Mouse (Mus musculus) frontal cortex, postnatal 36 days (tissue): ENCODE data around the gene Aaed1.
"Not testable (repeated sequence)": the region's sequence is repeated elsewhere in the genome, so short reads cannot be mapped to it uniquely, and the experiment has no call there.

Source experiments
- DNase-seq, 2 experiments: peaks; one replicate each; pipeline ENCODE4 v3.0.0; 2022; ENCODE audit warnings: low spot score in 2 of 2

Aaed1 gene

DNA sequence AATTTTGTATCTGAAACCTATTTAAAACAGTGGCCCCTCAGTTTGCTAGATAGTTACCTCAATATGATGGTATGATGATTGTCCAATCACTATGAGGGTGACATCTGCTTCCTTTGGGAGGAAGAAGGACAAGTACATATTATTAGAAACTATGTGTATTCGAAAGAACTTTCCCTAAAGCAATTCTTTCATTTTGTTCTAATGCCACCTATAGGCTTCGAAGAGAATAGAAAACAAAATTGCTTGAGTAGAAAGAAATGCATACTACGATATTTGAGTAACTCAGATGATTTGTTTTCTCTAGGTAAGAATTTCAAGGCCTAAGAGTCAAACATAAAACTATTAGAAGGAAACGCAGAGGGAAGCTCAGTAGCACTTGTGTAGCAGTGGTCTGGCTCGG is 3.5 kb downstream of the Aaed1 start:
- DNase-seq, result no peak

DNA sequence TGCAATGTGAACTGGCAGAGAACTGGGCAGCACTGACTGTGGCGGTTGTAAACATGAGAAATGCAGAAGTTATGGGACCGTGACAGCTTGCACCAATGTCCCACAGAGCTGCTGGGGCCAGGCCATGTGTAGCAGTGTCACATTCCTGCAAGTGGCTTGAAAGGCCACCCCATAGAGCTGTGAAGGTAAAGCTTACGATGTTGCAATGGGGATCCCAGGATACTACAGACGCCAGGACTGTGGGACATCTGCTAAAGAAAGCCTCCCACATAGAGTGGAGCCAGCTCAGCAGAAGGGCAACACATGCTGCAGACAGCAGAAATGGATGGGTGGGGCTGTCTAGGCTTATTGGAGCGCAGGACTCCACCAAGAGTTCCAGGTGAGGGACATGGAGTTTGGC is 5.0 kb downstream of the Aaed1 start:
- no peak for DNase-seq

DNA sequence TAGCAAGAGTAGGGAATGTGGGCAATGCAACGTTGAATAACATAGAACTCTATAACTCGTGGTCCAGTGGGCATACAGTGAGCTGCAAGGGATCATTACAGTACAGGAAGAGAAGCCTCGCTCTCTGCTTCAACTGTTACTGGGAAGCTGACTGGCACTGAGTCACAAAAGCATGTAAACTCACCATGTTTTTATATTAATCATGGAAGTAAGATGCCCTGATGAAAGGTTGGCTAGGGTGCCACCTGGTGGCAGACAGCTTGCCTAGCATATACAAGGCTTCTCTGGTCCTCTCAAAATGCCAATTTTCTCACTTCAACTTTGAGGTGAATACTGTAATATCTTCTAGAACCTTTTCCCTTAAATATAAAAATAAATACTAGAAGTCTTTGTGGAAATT is 6.4 kb downstream of the Aaed1 start:
- peak in 1 of 2 experiments; percentile 42 for DNase-seq

DNA sequence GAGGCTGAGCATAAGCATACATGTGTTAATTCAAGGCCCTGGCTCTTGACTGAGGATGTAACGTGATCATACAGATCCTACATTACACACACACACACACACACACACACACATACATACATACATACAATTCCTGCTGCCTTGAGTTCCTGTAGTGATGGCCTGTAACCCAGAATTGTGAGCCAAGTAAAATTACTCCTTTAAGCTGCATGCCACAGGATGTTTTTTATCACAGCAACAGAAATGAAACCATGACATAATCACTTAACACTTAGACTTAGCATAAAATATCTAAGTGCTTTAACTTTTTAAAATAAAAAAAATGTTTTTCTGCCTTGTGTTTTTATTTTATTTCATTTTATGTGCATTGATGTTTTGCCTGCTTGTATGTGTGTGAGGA is 13.4 kb downstream of the Aaed1 start:
- DNase-seq, result no peak

DNA sequence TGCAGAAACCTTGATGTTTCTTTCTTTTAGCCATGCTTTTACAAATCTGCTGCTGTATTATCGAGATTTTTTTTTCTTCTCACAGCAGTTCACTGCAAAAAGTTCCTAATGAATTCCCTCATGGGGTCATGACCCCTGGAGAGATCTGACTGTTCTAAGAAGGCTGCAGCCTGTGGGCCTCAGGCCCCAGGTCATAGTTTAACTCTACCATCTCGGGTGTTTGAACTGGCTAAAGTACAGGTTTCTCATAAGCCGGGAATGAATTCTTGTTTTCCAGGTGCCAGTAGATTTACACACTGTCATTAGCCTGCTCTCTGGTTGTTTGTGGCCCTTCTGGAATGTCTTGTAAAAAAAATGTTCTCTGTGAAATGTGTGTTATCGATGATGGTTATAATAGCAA is 25.7 kb downstream of the Aaed1 start:
- no peak for DNase-seq

DNA sequence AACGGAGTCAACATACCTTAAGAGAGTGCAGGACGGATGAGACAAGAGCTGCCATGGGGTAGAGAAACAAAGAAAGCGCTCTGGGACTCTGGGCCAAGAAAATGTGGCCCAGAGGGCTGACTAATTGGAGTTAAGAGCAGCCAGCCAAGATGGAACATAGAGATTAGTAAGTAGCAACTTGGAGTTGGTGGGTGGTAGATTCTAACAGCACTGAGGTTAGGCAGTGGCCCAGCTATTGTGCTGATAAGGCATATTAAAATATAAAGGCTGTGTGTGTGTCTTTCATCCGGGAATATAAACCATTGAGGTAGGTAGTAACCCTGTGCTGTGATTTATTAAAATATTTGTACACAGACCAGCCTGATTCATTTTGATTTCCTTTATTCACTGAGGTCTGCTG is 26.2 kb downstream of the Aaed1 start:
- no peak for DNase-seq

DNA sequence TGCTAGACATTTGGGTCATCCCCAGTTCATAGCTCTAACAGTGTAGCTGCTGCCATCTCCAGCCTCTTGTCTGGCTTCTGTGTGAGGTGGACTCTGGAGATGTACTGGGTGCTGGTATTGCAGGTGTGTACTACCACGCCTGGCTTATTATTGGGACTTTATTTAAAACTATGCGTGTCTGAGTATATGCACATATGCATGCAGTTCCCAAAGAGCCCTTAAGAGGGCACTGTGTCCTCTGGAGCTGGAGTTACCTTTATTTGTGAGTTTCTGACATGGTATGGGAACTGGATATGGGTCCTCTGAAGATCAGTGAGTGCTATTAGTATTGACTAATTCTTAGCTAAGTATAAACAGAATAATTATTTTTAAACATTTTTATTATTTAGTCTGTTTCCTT is 27.8 kb downstream of the Aaed1 start:
- no peak for DNase-seq

DNA sequence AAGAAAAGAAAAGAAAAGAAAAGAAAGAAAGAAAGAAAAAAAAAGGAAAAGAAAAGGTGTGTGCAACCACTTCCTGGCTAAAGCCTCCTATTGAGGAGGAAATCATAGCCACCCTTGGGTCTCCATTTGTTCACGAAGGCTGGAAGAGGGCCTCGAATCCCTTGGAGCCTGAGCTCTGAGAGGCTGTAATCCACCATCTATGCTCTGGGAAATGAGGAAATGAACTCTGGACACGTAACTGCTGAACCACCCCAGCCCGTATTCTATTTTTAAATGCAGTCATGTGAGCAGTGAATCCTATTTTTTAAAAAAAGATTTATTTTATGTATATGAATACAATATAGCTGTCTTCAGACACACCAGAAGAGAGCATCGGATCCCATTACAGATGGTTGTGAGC is 31.6 kb downstream of the Aaed1 start:
- no peak for DNase-seq

DNA sequence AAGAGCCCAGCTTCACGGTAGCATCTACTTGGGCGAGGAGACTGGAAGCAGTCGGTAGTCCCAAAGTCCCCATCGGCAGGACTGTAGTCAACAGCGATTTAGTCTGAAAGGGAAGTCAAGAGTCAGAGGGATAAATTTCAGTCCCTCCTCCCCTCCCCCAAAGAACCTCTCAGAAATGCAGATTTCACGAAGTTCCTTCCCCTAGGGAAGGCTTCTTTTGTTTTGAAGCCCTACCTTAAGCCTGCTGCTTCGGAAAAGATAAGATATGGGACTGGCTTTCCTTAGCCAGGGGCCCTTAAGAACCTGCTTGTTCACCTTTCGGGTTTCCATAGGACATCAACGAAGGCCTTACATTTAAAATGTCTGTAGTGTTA is 36.8 kb downstream of the Aaed1 start:
- no peak for DNase-seq

DNA sequence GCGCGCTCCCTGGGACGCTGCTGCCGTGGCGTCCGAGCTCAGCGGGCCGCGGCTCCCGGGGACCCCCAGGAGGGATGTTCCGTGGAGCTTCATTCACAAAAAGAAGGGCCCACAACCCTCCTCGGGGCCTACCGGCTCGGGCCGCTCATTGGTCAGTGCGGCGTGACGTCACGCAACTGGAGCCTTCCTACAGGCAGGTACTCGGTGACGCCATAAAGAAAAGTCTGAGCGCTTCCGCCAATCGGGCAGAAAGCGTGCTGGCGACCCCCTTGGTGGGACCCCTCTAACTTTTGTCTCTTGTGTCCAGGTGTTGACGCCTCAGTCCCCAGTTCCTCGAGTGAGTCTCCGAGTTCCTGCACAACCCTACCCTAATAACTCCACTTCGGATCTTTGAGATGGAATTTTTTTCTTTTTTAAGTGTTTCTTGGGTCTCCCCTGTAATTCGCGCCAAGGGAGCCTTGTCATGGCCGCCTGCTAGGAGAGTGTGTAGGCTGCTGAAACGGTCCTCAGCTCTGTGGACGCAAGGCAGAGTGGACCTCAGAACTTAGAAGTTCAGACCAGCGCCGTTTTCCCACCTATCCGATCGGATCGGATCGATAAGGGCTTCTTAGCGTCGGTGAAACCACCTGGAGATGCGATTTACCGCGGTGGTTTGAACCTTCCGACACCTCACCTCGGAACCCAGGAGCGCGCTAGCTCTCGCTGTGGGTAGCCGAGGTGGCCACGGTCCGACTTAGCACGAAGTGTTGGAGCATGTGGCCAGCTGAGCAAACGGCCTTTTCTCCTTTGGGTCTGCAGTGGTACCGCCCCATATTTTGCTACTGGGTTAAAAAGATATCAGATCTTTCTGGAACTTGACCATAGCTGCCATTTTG is 37.4 kb downstream of the Aaed1 start, which contains the start of gene Cdc14b:
TSS of gene Cdc14b (minus strand) at position 412 of the 875 bp plus-strand sequence.
- DNase-seq, result peak; percentile 62 to 65

DNA sequence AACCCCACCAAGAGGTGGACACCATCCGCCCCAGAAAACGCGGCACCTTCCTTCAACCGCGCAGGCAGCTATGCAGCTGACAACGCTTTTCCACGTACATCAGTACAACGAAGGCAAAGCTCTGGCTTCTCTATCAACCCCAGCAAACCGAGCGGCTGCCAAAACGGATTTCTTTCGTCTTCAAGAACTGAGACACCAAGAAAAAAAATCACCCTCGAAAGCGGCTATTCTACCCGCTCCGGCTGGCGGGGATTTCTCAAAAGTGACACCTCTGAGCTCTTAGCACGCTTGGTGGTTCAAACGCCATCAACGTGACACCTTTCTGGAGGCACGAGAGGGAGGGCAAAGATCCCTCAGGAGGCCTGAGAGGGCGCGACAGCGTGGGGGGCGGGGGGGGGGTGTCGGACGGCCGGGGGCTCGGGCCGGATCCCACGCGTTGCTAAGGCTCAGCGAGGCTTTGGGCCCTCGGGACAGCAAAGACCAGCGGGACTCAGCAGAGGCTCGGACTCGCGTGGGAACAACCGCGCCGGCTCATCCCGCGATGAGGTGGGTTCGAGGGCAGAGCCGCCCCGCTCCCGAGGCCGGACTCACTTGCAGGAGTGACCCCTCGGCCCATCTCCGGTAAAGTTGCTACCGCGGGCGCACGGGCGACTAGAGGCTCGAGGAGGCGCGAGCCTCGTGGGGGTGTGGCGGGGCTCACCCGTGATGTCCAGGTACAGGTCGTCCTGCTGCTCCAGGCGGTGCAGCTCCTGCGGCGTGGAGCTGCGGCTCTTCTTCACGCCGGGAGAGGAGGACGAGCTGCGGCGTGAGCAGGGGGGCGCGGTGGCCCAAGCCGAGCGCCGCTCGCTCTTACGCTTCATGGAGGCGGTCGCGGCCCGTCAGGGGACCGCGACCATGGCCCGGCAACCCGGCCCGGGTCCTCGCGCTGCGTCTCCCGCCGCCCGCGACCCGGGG is 38.3 kb downstream of the Aaed1 start:
- DNase-seq, result peak; percentile 27 to 31

DNA sequence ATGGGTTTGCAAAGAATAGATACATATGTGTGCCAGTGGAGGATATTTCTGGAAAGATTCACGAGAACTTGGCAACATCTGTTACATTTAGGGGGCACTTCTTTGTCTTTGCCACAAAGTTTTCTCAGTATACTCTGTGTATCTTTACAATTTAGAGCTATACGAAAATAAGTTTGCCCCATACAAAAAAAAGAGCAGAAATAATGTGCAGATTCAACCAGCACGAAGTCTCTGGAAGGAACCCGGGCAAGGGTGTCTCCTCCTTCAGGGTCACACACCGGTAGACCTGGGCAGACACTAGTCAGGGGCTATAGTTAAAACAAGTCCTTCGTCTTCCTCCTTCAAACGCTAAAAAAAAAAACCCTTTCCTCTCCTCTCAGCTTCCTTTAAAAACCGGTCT is 39.2 kb downstream of the Aaed1 start:
- DNase-seq, result no peak

DNA sequence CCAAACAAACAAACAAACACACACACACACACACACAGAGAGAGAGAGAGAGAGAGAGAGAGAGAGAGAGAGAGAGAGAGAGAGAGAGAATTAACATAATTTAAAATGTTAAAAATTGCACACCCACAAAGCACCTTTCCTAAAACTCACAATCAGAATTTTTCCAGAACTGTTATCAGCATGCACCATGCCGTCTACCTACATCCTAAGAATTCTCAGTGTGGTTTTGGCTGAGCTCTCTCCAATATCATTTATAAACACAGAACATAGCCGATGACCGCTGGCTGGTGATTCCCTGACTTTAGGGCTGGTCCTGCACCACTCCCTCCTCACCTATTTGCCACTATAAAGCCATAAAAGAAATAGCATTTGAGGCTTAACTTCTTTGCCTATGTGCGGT is 44.1 kb downstream of the Aaed1 start:
- no peak for DNase-seq

DNA sequence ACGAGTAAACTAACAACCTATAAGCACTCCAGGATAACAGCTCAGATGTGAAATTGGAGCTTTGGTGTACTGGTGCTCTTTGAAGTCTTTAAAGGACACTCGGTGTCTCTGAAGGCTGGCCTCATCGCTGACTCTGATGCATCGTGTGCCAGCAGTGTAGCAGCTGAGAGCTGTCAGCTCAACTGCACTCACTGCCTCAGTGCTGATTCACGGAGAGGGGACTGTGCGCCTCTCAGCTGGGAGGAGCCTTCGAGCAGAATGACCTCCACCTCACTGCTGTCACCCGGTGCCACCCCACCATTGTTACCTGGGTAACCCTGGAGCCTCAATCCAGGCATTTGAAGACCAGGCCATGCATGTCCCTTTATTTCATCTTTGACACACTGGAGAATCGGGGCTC is 45.4 kb downstream of the Aaed1 start:
- no peak for DNase-seq

DNA sequence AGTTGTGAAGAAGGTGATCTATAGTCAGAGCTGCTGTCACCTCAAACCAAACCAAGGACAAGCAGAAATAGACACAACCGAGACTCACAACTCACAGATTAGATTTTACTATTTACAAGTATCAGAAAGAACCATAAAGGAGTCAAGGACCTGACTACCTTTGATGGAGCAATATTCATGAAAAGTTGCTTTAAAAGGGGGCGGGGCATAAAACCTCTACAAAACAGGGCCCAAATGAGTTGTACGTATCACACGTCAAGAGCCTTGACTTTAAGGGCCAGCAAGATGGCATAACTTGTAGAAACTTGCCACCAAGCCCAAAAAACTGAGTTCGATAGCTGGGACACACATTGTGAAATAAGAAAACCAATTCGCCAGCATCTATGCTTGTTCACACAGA is 47.9 kb downstream of the Aaed1 start:
- DNase-seq, result no peak

DNA sequence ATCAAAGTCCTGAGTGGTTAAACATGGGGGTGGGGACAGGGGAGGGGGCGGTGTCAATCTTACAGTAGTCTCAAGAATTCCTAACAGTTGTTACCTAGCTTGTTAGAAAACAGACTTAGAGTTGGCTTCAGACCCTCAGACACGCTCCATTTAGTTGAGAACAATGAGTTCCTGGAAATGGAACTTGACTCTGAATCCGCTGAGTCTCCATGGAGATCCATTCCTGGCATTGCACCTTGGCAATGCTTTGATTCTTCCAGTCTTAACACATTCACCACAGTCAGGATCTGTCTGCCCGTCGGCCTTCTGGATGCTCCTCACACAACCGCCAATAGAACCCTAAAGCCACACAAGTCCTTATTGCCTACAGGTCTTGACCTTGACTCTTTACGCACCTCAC is 52.6 kb downstream of the Aaed1 start:
- DNase-seq, result no peak

DNA sequence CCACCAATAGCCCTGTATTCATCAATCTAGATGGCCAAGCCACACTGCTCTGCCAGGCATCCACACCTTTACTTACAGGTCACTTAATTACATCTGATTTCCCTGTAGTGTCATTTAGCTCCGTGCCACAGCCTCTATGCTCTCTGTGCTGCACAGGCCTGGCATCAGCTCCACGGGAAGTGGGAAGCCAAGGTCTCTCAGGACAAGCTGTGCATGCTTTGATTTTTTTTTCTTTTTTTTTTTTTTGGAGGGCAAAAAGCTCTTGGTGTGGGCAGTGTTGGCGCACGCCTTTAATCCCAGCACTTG is 54.0 kb downstream of the Aaed1 start:
- no peak for DNase-seq

DNA sequence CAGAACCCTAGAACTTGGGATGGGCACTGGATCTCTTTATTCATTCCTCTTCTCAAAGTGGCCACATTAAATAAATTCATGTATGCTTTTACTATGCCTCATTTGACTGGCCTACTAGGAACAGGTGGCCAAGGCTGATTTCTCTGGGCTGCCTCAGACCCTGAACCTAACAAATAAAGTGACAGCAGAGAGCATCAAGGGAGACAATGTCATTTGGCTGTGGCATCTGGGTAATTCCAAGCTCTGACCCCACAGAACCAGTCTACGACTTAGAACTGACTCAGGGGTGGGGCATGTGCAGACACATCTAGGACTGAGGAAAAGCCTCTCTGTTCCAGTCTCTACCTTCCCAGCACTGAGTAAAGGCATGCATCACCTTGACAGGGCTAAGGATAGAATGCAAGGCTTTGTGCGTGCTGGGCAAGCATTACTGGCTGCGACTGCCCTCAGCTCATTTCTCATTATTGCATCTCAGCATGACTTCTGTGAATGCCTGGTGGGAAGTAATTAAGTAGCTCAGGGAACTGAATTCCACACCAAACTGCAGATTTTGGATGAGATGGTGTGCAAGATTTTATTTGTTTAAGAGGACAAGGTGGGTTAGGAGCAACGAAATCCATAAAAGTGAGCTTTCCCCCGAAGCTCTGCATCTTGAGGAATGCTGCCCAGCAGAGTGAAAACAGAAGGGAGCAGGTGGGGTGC is 54.5 kb downstream of the Aaed1 start:
- no peak for DNase-seq

DNA sequence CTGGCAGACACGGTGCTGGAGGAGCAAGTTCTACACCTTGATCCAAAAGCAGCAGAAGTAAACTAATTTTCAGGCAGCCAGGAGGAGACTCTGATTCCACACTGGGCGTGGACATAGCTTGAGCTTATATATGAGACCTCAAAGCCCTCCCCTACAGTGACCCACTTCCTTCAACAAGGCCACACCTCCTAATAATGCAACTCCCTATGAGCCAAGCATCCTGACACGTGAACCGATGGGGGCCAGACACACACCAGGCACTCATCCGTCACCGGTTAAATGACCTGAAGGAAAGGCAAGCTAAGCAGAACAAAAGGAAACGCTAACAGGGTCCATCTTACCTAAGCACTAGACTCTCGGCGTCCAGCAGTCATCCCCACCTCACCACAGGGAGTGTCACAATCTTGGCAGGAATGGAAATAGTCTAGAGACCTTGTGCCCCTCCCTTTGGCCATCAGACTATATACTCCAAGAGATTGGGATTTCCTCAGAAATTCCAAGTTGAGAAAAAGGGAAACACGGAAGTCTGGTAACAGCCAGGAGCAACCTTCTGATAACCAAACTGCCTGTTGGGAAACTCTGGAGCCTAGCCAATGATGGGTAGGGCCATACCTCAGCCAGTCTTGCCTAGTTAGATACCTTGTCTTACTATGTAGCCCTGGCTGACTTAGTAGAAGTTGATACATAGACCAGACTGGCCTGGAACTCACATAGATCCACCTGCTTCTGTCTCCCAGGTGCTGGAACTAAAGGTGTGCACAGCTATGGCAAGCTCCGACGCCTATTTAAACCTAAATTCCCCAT is 55.3 kb downstream of the Aaed1 start:
- DNase-seq, result no peak

DNA sequence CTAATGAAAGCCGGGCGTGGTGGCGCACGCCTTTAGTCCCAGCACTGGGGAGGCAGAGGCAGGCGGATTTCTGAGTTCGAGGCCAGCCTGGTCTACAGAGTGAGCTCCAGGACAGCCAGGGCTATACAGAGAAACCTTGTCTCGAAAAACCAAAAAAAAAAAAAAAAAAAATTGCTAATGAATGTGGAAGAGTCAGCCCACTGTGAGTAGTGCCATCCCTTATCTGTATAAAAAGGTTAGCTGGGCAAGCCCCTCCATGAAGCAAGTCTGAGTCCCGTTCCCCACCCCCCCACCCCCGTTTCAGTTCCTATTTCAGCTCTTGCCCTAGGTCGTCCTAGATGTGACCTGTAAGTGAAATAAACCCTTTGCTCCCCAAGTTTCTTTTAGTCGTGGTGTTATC is 58.3 kb downstream of the Aaed1 start:
- not testable (repeated sequence) for DNase-seq

DNA sequence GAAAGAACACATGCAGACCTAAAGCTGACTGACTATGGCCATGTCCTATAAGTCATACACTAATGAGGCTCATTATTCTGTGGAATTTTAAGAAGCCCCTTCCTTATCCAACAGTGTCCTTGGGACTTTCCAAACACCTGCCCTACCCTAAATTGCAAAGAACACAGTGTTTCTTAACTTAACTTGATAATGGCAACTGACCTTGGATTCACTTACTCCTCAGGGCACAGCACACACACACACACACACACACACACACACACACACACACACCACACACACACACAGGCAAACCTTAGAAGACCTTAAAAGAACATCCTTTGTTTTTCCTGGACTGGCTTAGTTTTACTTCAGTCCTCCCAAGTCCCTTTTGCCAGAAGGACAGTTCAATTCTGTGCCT is 58.8 kb downstream of the Aaed1 start:
- no peak for DNase-seq

DNA sequence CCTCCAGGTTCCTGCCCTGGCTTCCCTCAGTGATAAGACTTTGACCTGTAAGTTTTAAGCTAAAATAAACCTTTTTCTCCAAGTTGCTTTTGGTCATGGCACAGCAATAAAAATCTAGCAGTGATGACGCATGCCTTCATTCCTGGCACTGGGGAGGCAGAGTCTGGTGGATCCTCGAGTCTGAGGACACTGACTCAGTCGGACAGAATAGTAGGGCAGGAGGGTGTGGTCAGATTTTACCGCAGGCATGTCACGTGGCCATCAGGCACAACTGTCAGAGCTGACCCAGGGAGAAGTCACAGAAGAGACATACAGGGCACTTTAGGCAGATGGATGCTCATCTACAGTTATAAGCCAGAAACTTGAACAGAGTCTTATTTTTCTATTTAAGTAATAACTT is 60.4 kb downstream of the Aaed1 start:
- no peak for DNase-seq
